Mouse (Mus musculus): ENCODE results near the gene Twistnb. TPM values are rescaled to one million over a fixed set of nuclear protein-coding genes. Genes with fewer than 3 reads are reported as not detected.

The Twistnb gene
- polyA plus RNA-seq, 1 experiment from 2014 or later: 57.2 TPM

DNA sequence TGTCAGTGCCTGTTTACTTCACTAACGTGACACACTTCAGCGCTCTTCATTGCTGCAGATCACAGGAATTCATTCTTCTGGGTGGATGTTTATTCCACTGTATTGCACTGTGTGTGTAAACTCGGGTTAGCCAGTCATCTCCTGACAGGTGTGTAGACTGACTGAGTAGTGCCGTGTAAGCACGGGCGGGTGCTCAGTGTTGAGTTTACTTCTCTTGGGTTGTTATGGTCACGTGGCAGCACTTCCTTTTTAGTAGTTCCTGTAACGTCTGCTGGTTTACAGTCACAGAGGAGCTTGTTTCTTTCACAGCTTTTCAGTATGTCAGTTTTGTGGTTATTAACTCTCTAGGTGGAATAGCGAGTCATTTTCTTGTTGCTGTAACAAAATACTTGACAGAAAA is 4.4 kb downstream of the Twistnb start:
- no peak overlapping the region for H3K4me2 ChIP-seq (replicated peaks; ENCODE audit: low read depth, low read length)
- H3K4me3 ChIP-seq (ENCODE audit: low read depth, low read length): no peak overlapping the region
- H3K9me3 ChIP-seq (ENCODE audit: low read length): no peaks in the 10 kb centered on the region
- no peak overlapping the region for H3K9ac ChIP-seq (replicated peaks; ENCODE audit: low read depth)
- peak; percentile 33 for DNase-seq (ENCODE audit: low spot score)
- 56% methylated on average over 9 of the region's 9 CpGs for WGBS
- no peaks in the 10 kb centered on the region for H3K27me3 ChIP-seq (replicated peaks; ENCODE audit: insufficient read depth, low read length)
- H3K4me1 ChIP-seq (ENCODE audit: insufficient read depth, low read depth, low read length): peaks cover 4% of the 10 kb centered on the region; the same call in 1 of the 2 replicates
- H3K27ac ChIP-seq (ENCODE audit: low read length): no peak overlapping the region
- H3K36me3 ChIP-seq (ENCODE audit: insufficient read depth, low read length): no peaks in the 10 kb centered on the region
- TF ChIP-seq CTCF (IDR thresholded peaks at IDR 0.05): no peak
- no peak for TF ChIP-seq EP300 (IDR thresholded peaks at IDR 0.05)
- ATAC-seq: no peak

DNA sequence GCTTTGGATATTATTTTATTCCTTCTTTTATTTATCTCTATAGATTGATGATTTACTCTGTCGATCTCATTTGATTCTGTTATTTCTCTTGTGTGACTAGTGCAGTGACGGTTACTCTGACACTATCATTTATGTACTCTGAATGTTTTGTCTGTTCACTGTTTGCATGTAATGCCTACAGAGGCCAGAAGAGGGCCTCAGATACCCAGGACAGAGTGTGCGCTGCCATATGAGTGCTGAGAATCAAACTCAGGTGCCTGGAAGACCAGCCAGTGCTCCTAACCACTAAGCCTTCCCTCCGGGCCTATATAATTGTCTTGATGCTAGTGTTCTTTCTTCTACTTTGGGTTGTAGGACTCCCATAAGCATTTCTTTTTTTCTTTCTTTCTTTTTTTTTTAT is 5.3 kb downstream of the Twistnb start:
- Histone ChIP-seq H3K4me3 (ENCODE audit: low read depth, low read length) (no peak overlapping the region), H3K4me2 (replicated peaks; ENCODE audit: low read depth, low read length) (no peak overlapping the region), H3K4me1 (ENCODE audit: insufficient read depth, low read depth, low read length) (peaks cover 4% of the 10 kb centered on the region; the same call in 1 of the 2 replicates), H3K9ac (replicated peaks; ENCODE audit: low read depth) (no peak overlapping the region), H3K36me3 (ENCODE audit: insufficient read depth, low read length) (no peaks in the 10 kb centered on the region), H3K27me3 (replicated peaks; ENCODE audit: insufficient read depth, low read length) (no peaks in the 10 kb centered on the region), H3K27ac (ENCODE audit: low read length) (no peak overlapping the region), H3K9me3 (ENCODE audit: low read length) (no peaks in the 10 kb centered on the region)
- ATAC-seq: no peak
- TF ChIP-seq CTCF (IDR thresholded peaks at IDR 0.05) (peak; percentile 45), EP300 (IDR thresholded peaks at IDR 0.05) (no peak)
- WGBS: 97% methylated on average over 4 of the region's 4 CpGs
- DNase-seq (ENCODE audit: low spot score): no peak

DNA sequence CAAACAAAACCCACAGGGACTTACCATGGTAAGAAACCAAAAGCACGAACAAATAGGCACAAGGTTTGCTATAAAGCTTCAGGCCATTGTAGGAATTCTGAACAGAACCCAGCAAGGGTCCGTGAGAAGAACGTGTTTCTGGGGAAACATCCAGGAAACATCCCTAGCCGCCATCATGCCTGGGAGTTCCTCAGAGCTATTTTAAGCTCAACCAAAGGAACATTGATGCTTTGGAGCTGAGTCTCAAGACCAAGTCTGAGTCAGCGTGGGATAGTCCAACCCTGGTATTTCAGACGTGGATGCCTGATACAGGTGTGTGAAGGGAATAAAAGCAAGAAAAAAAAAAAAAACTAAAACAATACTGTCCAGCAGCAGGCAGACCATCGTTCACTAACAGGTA is 26.0 kb downstream of the Twistnb start:
- ATAC-seq: no peak
- Histone ChIP-seq H3K4me1 (ENCODE audit: insufficient read depth, low read depth, low read length) (no peaks in the 10 kb centered on the region), H3K27ac (ENCODE audit: low read length) (no peak overlapping the region), H3K9me3 (ENCODE audit: low read length) (no peaks in the 10 kb centered on the region), H3K9ac (replicated peaks; ENCODE audit: low read depth) (no peak overlapping the region), H3K36me3 (ENCODE audit: insufficient read depth, low read length) (no peaks in the 10 kb centered on the region), H3K4me2 (replicated peaks; ENCODE audit: low read depth, low read length) (no peak overlapping the region), H3K27me3 (replicated peaks; ENCODE audit: insufficient read depth, low read length) (no peaks in the 10 kb centered on the region), H3K4me3 (ENCODE audit: low read depth, low read length) (no peak overlapping the region)
- 56% methylated on average over 7 of the region's 7 CpGs for WGBS
- TF ChIP-seq EP300 (IDR thresholded peaks at IDR 0.05) (no peak), CTCF (IDR thresholded peaks at IDR 0.05) (no peak)
- DNase-seq (ENCODE audit: low spot score): no peak

DNA sequence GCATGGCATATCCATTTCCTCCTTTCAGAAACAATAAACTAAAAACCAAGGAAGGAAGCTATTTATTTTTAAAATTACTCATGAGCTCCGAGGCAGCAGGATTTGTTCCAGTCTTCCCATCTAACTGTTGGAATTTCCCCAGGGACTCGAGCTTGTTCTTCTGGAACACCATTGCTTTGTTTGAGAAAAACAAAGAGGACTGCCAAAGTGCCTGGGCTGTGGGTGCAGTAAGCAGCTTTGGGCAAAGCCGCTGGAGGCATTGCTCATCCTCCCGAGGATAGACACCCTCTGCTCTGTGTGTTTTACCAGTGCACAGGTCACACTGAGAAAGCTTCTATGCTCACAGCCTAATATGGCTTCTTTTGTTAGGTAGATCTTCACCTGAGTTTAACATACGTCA is 26.8 kb downstream of the Twistnb start:
- Histone ChIP-seq H3K4me3 (ENCODE audit: low read depth, low read length) (no peak overlapping the region), H3K9me3 (ENCODE audit: low read length) (no peaks in the 10 kb centered on the region), H3K27ac (ENCODE audit: low read length) (no peak overlapping the region), H3K27me3 (replicated peaks; ENCODE audit: insufficient read depth, low read length) (no peaks in the 10 kb centered on the region), H3K4me2 (replicated peaks; ENCODE audit: low read depth, low read length) (no peak overlapping the region), H3K9ac (replicated peaks; ENCODE audit: low read depth) (no peak overlapping the region), H3K36me3 (ENCODE audit: insufficient read depth, low read length) (no peaks in the 10 kb centered on the region), H3K4me1 (ENCODE audit: insufficient read depth, low read depth, low read length) (no peaks in the 10 kb centered on the region)
- 34% methylated on average over 5 of the region's 5 CpGs for WGBS
- DNase-seq (ENCODE audit: low spot score) (no peak), ATAC-seq (no peak; the same call in 1 of the 2 replicates)
- TF ChIP-seq EP300 (IDR thresholded peaks at IDR 0.05) (no peak), CTCF (IDR thresholded peaks at IDR 0.05) (no peak)

DNA sequence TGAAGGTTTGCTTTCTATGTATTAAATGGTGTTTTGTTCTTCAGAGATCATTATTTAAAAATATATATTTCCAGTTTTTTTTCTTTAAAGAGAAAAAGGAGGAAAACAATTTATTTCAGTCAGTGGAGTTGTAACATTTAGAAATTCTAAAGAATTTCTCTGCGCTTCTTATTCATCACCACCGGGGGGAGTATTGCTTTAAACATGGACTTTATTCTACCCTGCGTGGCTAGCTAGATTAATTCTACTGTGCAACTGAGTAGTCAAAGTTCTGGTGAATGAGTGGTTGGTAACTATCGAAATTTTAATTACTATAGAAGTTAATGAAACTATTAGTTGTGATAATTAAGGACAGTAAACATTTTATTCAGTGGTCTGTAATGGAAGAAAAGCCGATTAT is 51.5 kb downstream of the Twistnb start:
- H3K9ac ChIP-seq (replicated peaks; ENCODE audit: low read depth): no peak overlapping the region
- no peak for ATAC-seq
- H3K27me3 ChIP-seq (replicated peaks; ENCODE audit: insufficient read depth, low read length): no peaks in the 10 kb centered on the region
- no peak overlapping the region for H3K27ac ChIP-seq (ENCODE audit: low read length)
- H3K4me3 ChIP-seq (ENCODE audit: low read depth, low read length): no peak overlapping the region
- peak; percentile 59 for TF ChIP-seq CTCF (IDR thresholded peaks at IDR 0.05)
- TF ChIP-seq EP300 (IDR thresholded peaks at IDR 0.05): no peak
- no peaks in the 10 kb centered on the region for H3K36me3 ChIP-seq (ENCODE audit: insufficient read depth, low read length)
- no peak overlapping the region for H3K4me2 ChIP-seq (replicated peaks; ENCODE audit: low read depth, low read length)
- H3K4me1 ChIP-seq (ENCODE audit: insufficient read depth, low read depth, low read length): no peaks in the 10 kb centered on the region
- WGBS: 26% methylated on average over 5 of the region's 5 CpGs
- no peaks in the 10 kb centered on the region for H3K9me3 ChIP-seq (ENCODE audit: low read length)
- DNase-seq (ENCODE audit: low spot score): peak; percentile 41

DNA sequence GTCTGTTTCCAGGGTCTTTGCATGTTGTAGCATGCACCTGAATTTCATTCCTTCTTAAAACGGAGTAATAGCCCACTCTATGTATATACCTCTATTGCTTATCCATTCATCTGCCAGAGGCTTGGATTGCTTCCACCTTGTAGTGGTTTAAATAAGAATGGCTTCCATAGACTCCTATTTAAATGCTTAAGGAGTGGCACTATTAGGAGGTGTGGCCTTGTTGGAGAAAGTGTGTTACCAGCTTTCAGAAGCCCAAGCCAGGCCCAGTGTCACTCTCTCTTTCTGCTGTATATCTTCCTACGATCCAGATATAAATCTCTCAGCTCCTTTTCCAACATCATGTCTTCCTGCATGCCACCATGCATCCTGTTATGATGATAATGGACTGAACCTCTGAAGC is 53.5 kb downstream of the Twistnb start:
- Histone ChIP-seq H3K27ac (ENCODE audit: low read length) (no peak overlapping the region), H3K9ac (replicated peaks; ENCODE audit: low read depth) (no peak overlapping the region), H3K27me3 (replicated peaks; ENCODE audit: insufficient read depth, low read length) (no peaks in the 10 kb centered on the region), H3K36me3 (ENCODE audit: insufficient read depth, low read length) (no peaks in the 10 kb centered on the region), H3K4me2 (replicated peaks; ENCODE audit: low read depth, low read length) (no peak overlapping the region), H3K4me1 (ENCODE audit: insufficient read depth, low read depth, low read length) (no peaks in the 10 kb centered on the region), H3K9me3 (ENCODE audit: low read length) (no peaks in the 10 kb centered on the region), H3K4me3 (ENCODE audit: low read depth, low read length) (no peak overlapping the region)
- WGBS: 81% methylated on average over 2 of the region's 2 CpGs
- no peak for TF ChIP-seq EP300 (IDR thresholded peaks at IDR 0.05)
- no peak for TF ChIP-seq CTCF (IDR thresholded peaks at IDR 0.05)
- no peak for ATAC-seq
- no peak for DNase-seq (ENCODE audit: low spot score)

Other genes with a start within 250 kb of the Twistnb start
- 17.0 and 17.7 TPM in 2 replicates for gene Efcab10, start 34.8 kb upstream of the Twistnb start, polyA plus RNA-seq (2015; fragmentation: Nextera tagmentation; extraction: Ambion mirVana)

Data from lung, postnatal 0 days (tissue).